Mouse (Mus musculus): ENCODE data around the gene Gmeb1. TPM values are rescaled to one million over a fixed set of nuclear protein-coding genes. Genes with fewer than 3 reads are reported as not detected.
A peak's percentile ranks its signal among the peaks of the same experiment; 100 is the strongest.

The Gmeb1 gene
- polyA plus RNA-seq, 1 experiment from 2014 or later: 13.2 TPM

- Histone ChIP-seq H3K4me2 (no peak overlapping the region), H3K4me1 (replicated peaks) (peaks cover 28% of the 10 kb centered on the region), H3K36me3 (replicated peaks) (no peaks in the 10 kb centered on the region; the same call in 1 of the 2 replicates), H3K9me3 (replicated peaks) (no peaks in the 10 kb centered on the region), H3K27me3 (no peaks in the 10 kb centered on the region), H3K4me3 (replicated peaks) (no peak overlapping the region), H3K9ac (no peak overlapping the region), H3K27ac (replicated peaks) (no peak overlapping the region)
- ATAC-seq (ENCODE audit: insufficient read depth): no peak
- WGBS (ENCODE audit: insufficient replicate concordance): 55% methylated on average over 2 of the region's 2 CpGs
Observed at GRCm38 (mm10) chr4:132217781-132218180, 43.6 kb downstream of the Gmeb1 start.

- WGBS (ENCODE audit: insufficient replicate concordance): 7% methylated on average over 1 of the region's 1 CpGs
- H3K27ac ChIP-seq (replicated peaks): no peak overlapping the region
- H3K9ac ChIP-seq: no peak overlapping the region
Observed at GRCm38 (mm10) chr4:132216602-132217001, 44.8 kb downstream of the Gmeb1 start.

GRCm38 (mm10) chr4:132214847-132215246 lies 46.6 kb downstream of the Gmeb1 start:
- H3K9ac ChIP-seq: no peak overlapping the region

More at GRCm38 (mm10) chr4:132216602-132217001, 44.8 kb downstream of the Gmeb1 start:
- Histone ChIP-seq H3K4me1 (replicated peaks) (peaks cover 34% of the 10 kb centered on the region), H3K9me3 (replicated peaks) (no peaks in the 10 kb centered on the region), H3K4me3 (replicated peaks) (no peak overlapping the region), H3K4me2 (no peak overlapping the region), H3K27me3 (no peaks in the 10 kb centered on the region), H3K36me3 (replicated peaks) (no peaks in the 10 kb centered on the region; the same call in 1 of the 2 replicates)
- no peak for ATAC-seq (ENCODE audit: insufficient read depth)

GRCm38 (mm10) chr4:132211953-132212734 lies 49.3 kb downstream of the Gmeb1 start, which contains the start of gene Ythdf2:
TSS of gene Ythdf2 (minus strand) at chr4:132212303.
- H3K9me3 ChIP-seq (replicated peaks): no peaks in the 10 kb centered on the region
- peak within 1 kb of the TSS; percentile 98 for H3K4me3 ChIP-seq (replicated peaks)
- peak within 1 kb of the TSS; percentile 97 for H3K27ac ChIP-seq (replicated peaks)
- WGBS (ENCODE audit: insufficient replicate concordance): 2% methylated on average over 78 of the region's 78 CpGs
- H3K27me3 ChIP-seq: no peaks in the 10 kb centered on the region
- peak within 1 kb of the TSS; percentile 99 for H3K9ac ChIP-seq
- peaks cover 20% of the 10 kb centered on the region for H3K36me3 ChIP-seq (replicated peaks)
- peak; percentile 98 for ATAC-seq (ENCODE audit: insufficient read depth)
- H3K4me2 ChIP-seq: peak within 1 kb of the TSS; percentile 85
- peaks cover 59% of the 10 kb centered on the region for H3K4me1 ChIP-seq (replicated peaks)

More at GRCm38 (mm10) chr4:132214847-132215246, 46.6 kb downstream of the Gmeb1 start:
- H3K4me1 ChIP-seq (replicated peaks): peaks cover 48% of the 10 kb centered on the region
- 12% methylated on average over 4 of the region's 4 CpGs for WGBS (ENCODE audit: insufficient replicate concordance)
- H3K36me3 ChIP-seq (replicated peaks): peaks cover 3% of the 10 kb centered on the region
- H3K27ac ChIP-seq (replicated peaks): peak overlapping the region; percentile 12
- H3K4me3 ChIP-seq (replicated peaks): no peak overlapping the region
- H3K27me3 ChIP-seq: no peaks in the 10 kb centered on the region
- ATAC-seq (ENCODE audit: insufficient read depth): no peak
- peak overlapping the region; percentile 35 for H3K4me2 ChIP-seq
- H3K9me3 ChIP-seq (replicated peaks): no peaks in the 10 kb centered on the region

- ATAC-seq (ENCODE audit: insufficient read depth): peak; percentile 77
Observed at GRCm38 (mm10) chr4:132211091-132211942, 50.1 kb downstream of the Gmeb1 start.

GRCm38 (mm10) chr4:132210325-132210724 lies 51.1 kb downstream of the Gmeb1 start:
- 6% methylated on average over 2 of the region's 2 CpGs for WGBS (ENCODE audit: insufficient replicate concordance)
- Histone ChIP-seq H3K36me3 (replicated peaks) (peaks cover 39% of the 10 kb centered on the region), H3K27ac (replicated peaks) (peak overlapping the region; percentile 97; the same call in 1 of the 2 replicates)

More at GRCm38 (mm10) chr4:132211091-132211942, 50.1 kb downstream of the Gmeb1 start:
- H3K27me3 ChIP-seq: no peaks in the 10 kb centered on the region
- H3K4me2 ChIP-seq: peak overlapping the region; percentile 85
- peaks cover 29% of the 10 kb centered on the region for H3K36me3 ChIP-seq (replicated peaks)
- H3K4me1 ChIP-seq (replicated peaks): peaks cover 57% of the 10 kb centered on the region
- under 1% methylated on average over 89 of the region's 89 CpGs for WGBS (ENCODE audit: insufficient replicate concordance)
- H3K4me3 ChIP-seq (replicated peaks): peak overlapping the region; percentile 98
- no peaks in the 10 kb centered on the region for H3K9me3 ChIP-seq (replicated peaks)
- H3K27ac ChIP-seq (replicated peaks): peak overlapping the region; percentile 97
- peak overlapping the region; percentile 99 for H3K9ac ChIP-seq

GRCm38 (mm10) chr4:132209299-132209698 lies 52.1 kb downstream of the Gmeb1 start:
- peaks cover 47% of the 10 kb centered on the region for H3K4me1 ChIP-seq (replicated peaks)
- peak overlapping the region; percentile 16 for H3K4me2 ChIP-seq
- H3K27ac ChIP-seq (replicated peaks): no peak overlapping the region
- H3K9ac ChIP-seq: no peak overlapping the region
- no peaks in the 10 kb centered on the region for H3K9me3 ChIP-seq (replicated peaks)
- 77% methylated on average over 2 of the region's 2 CpGs for WGBS (ENCODE audit: insufficient replicate concordance)
- H3K27me3 ChIP-seq: no peaks in the 10 kb centered on the region
- ATAC-seq (ENCODE audit: insufficient read depth): no peak
- peaks cover 49% of the 10 kb centered on the region for H3K36me3 ChIP-seq (replicated peaks)
- H3K4me3 ChIP-seq (replicated peaks): 0 out of 2 replicates have a peak overlapping the region, but pooled peaks have one; percentile 4

More at GRCm38 (mm10) chr4:132210325-132210724, 51.1 kb downstream of the Gmeb1 start:
- Histone ChIP-seq H3K4me2 (peak overlapping the region; percentile 85), H3K27me3 (no peaks in the 10 kb centered on the region), H3K9ac (peak overlapping the region; percentile 99; the same call in 1 of the 2 replicates), H3K4me1 (replicated peaks) (peaks cover 55% of the 10 kb centered on the region), H3K4me3 (replicated peaks) (peak overlapping the region; percentile 98), H3K9me3 (replicated peaks) (no peaks in the 10 kb centered on the region)
- no peak for ATAC-seq (ENCODE audit: insufficient read depth)

- H3K4me2 ChIP-seq: no peak overlapping the region
- H3K9me3 ChIP-seq (replicated peaks): no peaks in the 10 kb centered on the region
- H3K27me3 ChIP-seq: no peaks in the 10 kb centered on the region
- H3K4me3 ChIP-seq (replicated peaks): no peak overlapping the region
- no peak overlapping the region for H3K9ac ChIP-seq
- ATAC-seq (ENCODE audit: insufficient read depth): no peak
- no peak overlapping the region for H3K27ac ChIP-seq (replicated peaks)
- H3K36me3 ChIP-seq (replicated peaks): peaks cover 69% of the 10 kb centered on the region
- H3K4me1 ChIP-seq (replicated peaks): peaks cover 52% of the 10 kb centered on the region
- 61% methylated on average over 4 of the region's 4 CpGs for WGBS (ENCODE audit: insufficient replicate concordance)
Observed at GRCm38 (mm10) chr4:132207280-132207679, 54.1 kb downstream of the Gmeb1 start.

GRCm38 (mm10) chr4:132198771-132199170 lies 62.6 kb downstream of the Gmeb1 start:
- Histone ChIP-seq H3K36me3 (replicated peaks) (peaks cover 67% of the 10 kb centered on the region), H3K4me2 (no peak overlapping the region), H3K9me3 (replicated peaks) (no peaks in the 10 kb centered on the region), H3K4me1 (replicated peaks) (peaks cover 66% of the 10 kb centered on the region), H3K4me3 (replicated peaks) (no peak overlapping the region), H3K27ac (replicated peaks) (peak overlapping the region; percentile 54), H3K9ac (no peak overlapping the region), H3K27me3 (no peaks in the 10 kb centered on the region)
- no peak for ATAC-seq (ENCODE audit: insufficient read depth)

- ATAC-seq (ENCODE audit: insufficient read depth): peak; percentile 71
- peaks cover 66% of the 10 kb centered on the region for H3K36me3 ChIP-seq (replicated peaks)
- H3K4me1 ChIP-seq (replicated peaks): peaks cover 64% of the 10 kb centered on the region
- WGBS (ENCODE audit: insufficient replicate concordance): 28% methylated on average over 4 of the region's 4 CpGs
- H3K9me3 ChIP-seq (replicated peaks): no peaks in the 10 kb centered on the region
- no peak overlapping the region for H3K4me2 ChIP-seq
- no peak overlapping the region for H3K4me3 ChIP-seq (replicated peaks)
- peak overlapping the region; percentile 54 for H3K27ac ChIP-seq (replicated peaks)
- no peaks in the 10 kb centered on the region for H3K27me3 ChIP-seq
- H3K9ac ChIP-seq: no peak overlapping the region
Observed at GRCm38 (mm10) chr4:132198285-132198712, 63.1 kb downstream of the Gmeb1 start.

GRCm38 (mm10) chr4:132194975-132195374 lies 66.4 kb downstream of the Gmeb1 start:
- no peak overlapping the region for H3K4me2 ChIP-seq
- ATAC-seq (ENCODE audit: insufficient read depth): no peak
- no peak overlapping the region for H3K27ac ChIP-seq (replicated peaks)
- peaks cover 53% of the 10 kb centered on the region for H3K36me3 ChIP-seq (replicated peaks)
- H3K9me3 ChIP-seq (replicated peaks): no peaks in the 10 kb centered on the region
- no peak overlapping the region for H3K4me3 ChIP-seq (replicated peaks)
- WGBS (ENCODE audit: insufficient replicate concordance): 76% methylated on average over 3 of the region's 3 CpGs
- peaks cover 38% of the 10 kb centered on the region for H3K4me1 ChIP-seq (replicated peaks)
- no peak overlapping the region for H3K9ac ChIP-seq
- H3K27me3 ChIP-seq: no peaks in the 10 kb centered on the region

All from liver, embryonic 15.5 days (tissue).